Mouse (Mus musculus): ENCODE data around the gene Slc9a5. TPM values are rescaled to one million over a fixed set of nuclear protein-coding genes. Genes with fewer than 3 reads are reported as not detected.
A peak's percentile ranks its signal among the peaks of the same experiment; 100 is the strongest.

Slc9a5 gene
- total and polyA plus RNA-seq, 3 experiments: 0.95 to 4.5 (median 3.1) TPM

DNA sequence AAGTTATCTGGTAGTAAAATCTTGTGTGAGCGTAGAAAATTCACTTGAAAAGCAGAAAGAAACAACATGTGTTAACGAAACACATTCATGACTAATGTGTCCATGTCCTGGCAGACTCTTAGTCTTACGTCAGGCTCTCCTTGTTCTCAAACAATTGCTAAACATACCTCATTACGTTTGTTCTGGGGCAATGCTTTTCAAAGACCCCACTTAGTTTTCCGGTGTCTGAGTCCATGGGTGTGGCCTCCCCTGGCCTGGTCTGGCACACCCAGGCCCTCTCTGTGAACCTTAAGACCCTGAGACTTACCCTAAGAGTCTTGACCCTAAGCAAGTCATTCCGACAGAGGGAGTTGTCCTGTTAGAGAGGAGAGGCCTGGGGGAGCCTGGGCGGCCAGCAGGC lies 45.3 kb downstream of the Slc9a5 start:
- H3K27me3 ChIP-seq (replicated peaks): no peaks in the 10 kb centered on the region
- dilution Hi-C loops (cut with MboI; ENCODE audit: extremely low pct_ligation_motif_present, extremely low pct_unique_long_range_greater_than_20kb, low sequenced_read_pairs) (no loop called here), in situ Hi-C loops (cut with MboI; ENCODE audit: low pct_ligation_motif_present, low pct_unique_long_range_greater_than_20kb, low sequenced_read_pairs) (no loop called here)
- peaks cover 3% of the 10 kb centered on the region for H3K9me3 ChIP-seq (replicated peaks; ENCODE audit: low read length)
- no peak overlapping the region for H3K4me3 ChIP-seq (replicated peaks in 1 of 3; ENCODE audit: low read depth in 2 of 3, low read length in 2 of 3, poor library complexity in 1 of 3)
- no peak for DNase-seq (ENCODE audit: extremely low read depth)
- H3K79me2 ChIP-seq (replicated peaks; ENCODE audit: control insufficient read depth, extremely low read depth, insufficient read depth, poor library complexity, severe bottlenecking): no peaks in the 10 kb centered on the region
- H3K4me1 ChIP-seq (ENCODE audit: control insufficient read depth in 1 of 2, insufficient read depth in 2 of 2): peaks cover 24 to 49% of the 10 kb centered on the region in 2 experiments
- no peak overlapping the region for H3K4me2 ChIP-seq (ENCODE audit: insufficient read depth, low read depth, poor library complexity, severe bottlenecking)
- no peak overlapping the region for H3K9ac ChIP-seq (ENCODE audit: insufficient read depth, low read depth)
- no peaks in the 10 kb centered on the region for H3K36me3 ChIP-seq (replicated peaks in 1 of 2; ENCODE audit: control insufficient read depth in 1 of 2, insufficient read depth in 1 of 2, low read length in 1 of 2)
- H3K27ac ChIP-seq (ENCODE audit: insufficient read depth, low read depth): no peak overlapping the region
- no peak for TF ChIP-seq UBTF (IDR thresholded peaks at IDR 0.05; ENCODE audit: low read depth, low read length)
- TF ChIP-seq CHD1 (IDR thresholded peaks at IDR 0.05; ENCODE audit: low read depth, low read length): no peak
- TF ChIP-seq MAZ (IDR thresholded peaks at IDR 0.05; ENCODE audit: low read depth, low read length): no peak
- TF ChIP-seq EP300 (IDR thresholded peaks at IDR 0.05; ENCODE audit: low read length): no peak
- TF ChIP-seq BHLHE40 (IDR thresholded peaks at IDR 0.05; ENCODE audit: low read depth, low read length): no peak
- TF ChIP-seq JUND (conservative IDR thresholded peaks at IDR 0.05; ENCODE audit: low read depth, low read length): no peak
- no peak for TF ChIP-seq POLR2AphosphoS2 (IDR thresholded peaks at IDR 0.05; ENCODE audit: low read depth, low read length)
- no peak for TF ChIP-seq JUN (IDR thresholded peaks at IDR 0.05; ENCODE audit: insufficient read depth, low read depth, low read length)
- no peak for TF ChIP-seq ZKSCAN1 (IDR thresholded peaks at IDR 0.05; ENCODE audit: borderline replicate concordance, low read depth, low read length)
- TF ChIP-seq NRF1 (IDR thresholded peaks at IDR 0.05; ENCODE audit: low read depth, low read length): no peak
- no peak for TF ChIP-seq TBP (conservative IDR thresholded peaks at IDR 0.05; ENCODE audit: low read depth, low read length)
- TF ChIP-seq NELFE (IDR thresholded peaks at IDR 0.05; ENCODE audit: low read depth, low read length): no peak
- TF ChIP-seq MYC (IDR thresholded peaks at IDR 0.05; ENCODE audit: low read depth, low read length): no peak

DNA sequence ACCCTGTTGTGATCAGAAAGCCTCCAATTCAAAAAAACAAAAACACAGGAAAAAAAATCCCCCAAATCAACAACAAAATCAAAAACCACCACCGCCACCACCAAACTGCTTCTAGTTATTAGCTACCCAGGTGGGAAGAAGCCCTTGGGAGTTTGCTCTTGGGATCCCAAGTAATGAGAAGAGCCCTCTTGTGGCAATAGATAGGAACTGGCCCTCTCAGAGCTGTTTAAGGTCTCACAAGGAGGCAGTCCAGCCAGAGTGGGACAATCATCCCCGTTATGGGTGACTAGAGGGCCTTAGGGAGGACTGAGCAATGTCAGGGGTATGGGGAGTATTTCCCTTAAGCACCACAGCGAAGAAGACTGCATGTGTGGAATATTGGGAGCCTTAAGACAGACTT lies 49.1 kb downstream of the Slc9a5 start:
- in situ Hi-C loops (cut with MboI; ENCODE audit: low pct_ligation_motif_present, low pct_unique_long_range_greater_than_20kb, low sequenced_read_pairs): no loop called here
- Histone ChIP-seq H3K4me2 (ENCODE audit: insufficient read depth, low read depth, poor library complexity, severe bottlenecking) (no peak overlapping the region), H3K79me2 (replicated peaks; ENCODE audit: control insufficient read depth, extremely low read depth, insufficient read depth, poor library complexity, severe bottlenecking) (no peaks in the 10 kb centered on the region), H3K9me3 (replicated peaks; ENCODE audit: low read length) (peaks cover 7% of the 10 kb centered on the region), H3K4me3 (replicated peaks in 1 of 3; ENCODE audit: low read depth in 2 of 3, low read length in 2 of 3, poor library complexity in 1 of 3) (no peak overlapping the region), H3K4me1 (ENCODE audit: control insufficient read depth in 1 of 2, insufficient read depth in 2 of 2) (peaks cover 19 to 44% of the 10 kb centered on the region in 2 experiments), H3K36me3 (replicated peaks in 1 of 2; ENCODE audit: control insufficient read depth in 1 of 2, insufficient read depth in 1 of 2, low read length in 1 of 2) (no peaks in the 10 kb centered on the region), H3K9ac (ENCODE audit: insufficient read depth, low read depth) (no peak overlapping the region), H3K27me3 (replicated peaks) (no peaks in the 10 kb centered on the region), H3K27ac (ENCODE audit: insufficient read depth, low read depth) (no peak overlapping the region)
- dilution Hi-C loops (cut with MboI; ENCODE audit: extremely low pct_ligation_motif_present, extremely low pct_unique_long_range_greater_than_20kb, low sequenced_read_pairs): no loop called here
- peak; percentile 65 for DNase-seq (ENCODE audit: extremely low read depth)
- TF ChIP-seq MAX (IDR thresholded peaks at IDR 0.05; ENCODE audit: low read length) (no peak), MAFK (IDR thresholded peaks at IDR 0.05; ENCODE audit: insufficient replicate concordance, low read length) (no peak), ETS1 (conservative IDR thresholded peaks at IDR 0.05; ENCODE audit: low read depth, low read length) (no peak), ZKSCAN1 (IDR thresholded peaks at IDR 0.05; ENCODE audit: borderline replicate concordance, low read depth, low read length) (no peak), HCFC1 (IDR thresholded peaks at IDR 0.05; ENCODE audit: low read depth, low read length) (no peak), JUND (conservative IDR thresholded peaks at IDR 0.05; ENCODE audit: low read depth, low read length) (no peak), EP300 (IDR thresholded peaks at IDR 0.05; ENCODE audit: low read length) (no peak), SIN3A (IDR thresholded peaks at IDR 0.05; ENCODE audit: low read length) (no peak), POLR2AphosphoS2 (IDR thresholded peaks at IDR 0.05; ENCODE audit: low read depth, low read length) (no peak), ZMIZ1 (IDR thresholded peaks at IDR 0.05; ENCODE audit: low read depth, low read length) (no peak), NELFE (IDR thresholded peaks at IDR 0.05; ENCODE audit: low read depth, low read length) (no peak), RAD21 (IDR thresholded peaks at IDR 0.05; ENCODE audit: low read depth, low read length) (peak; percentile 57), E2F4 (IDR thresholded peaks at IDR 0.05; ENCODE audit: insufficient replicate concordance, low read depth, low read length) (no peak), CHD1 (IDR thresholded peaks at IDR 0.05; ENCODE audit: low read depth, low read length) (no peak), MXI1 (IDR thresholded peaks at IDR 0.05; ENCODE audit: low read depth, low read length) (no peak), IRF4 (IDR thresholded peaks at IDR 0.05; ENCODE audit: low read depth, low read length) (0 out of 2 replicates have a peak, but pooled peaks have one; percentile 20), POLR2A (IDR thresholded peaks at IDR 0.05; ENCODE audit: low read depth, low read length) (no peak), ELF1 (IDR thresholded peaks at IDR 0.05; ENCODE audit: low read depth, low read length) (no peak), UBTF (IDR thresholded peaks at IDR 0.05; ENCODE audit: low read depth, low read length) (no peak), MEF2A (IDR thresholded peaks at IDR 0.05; ENCODE audit: borderline replicate concordance, low read depth, low read length) (no peak), TBP (conservative IDR thresholded peaks at IDR 0.05; ENCODE audit: low read depth, low read length) (no peak), CHD2 (IDR thresholded peaks at IDR 0.05; ENCODE audit: low read length) (no peak), MYC (IDR thresholded peaks at IDR 0.05; ENCODE audit: low read depth, low read length) (no peak), ZNF384 (IDR thresholded peaks at IDR 0.05; ENCODE audit: low read depth, low read length) (no peak), SMC3 (IDR thresholded peaks at IDR 0.05; ENCODE audit: low read depth, low read length) (peak; percentile 84), KAT2A (IDR thresholded peaks at IDR 0.05; ENCODE audit: insufficient replicate concordance, low read length) (no peak), CTCF (conservative IDR thresholded peaks at IDR 0.05 in 1 of 2, IDR thresholded peaks at IDR 0.05 in 1 of 2; ENCODE audit: low read depth in 2 of 2, low read length in 2 of 2) (peak; percentile 77 to 81), TCF12 (IDR thresholded peaks at IDR 0.05; ENCODE audit: low read depth, low read length) (no peak), USF2 (conservative IDR thresholded peaks at IDR 0.05; ENCODE audit: low read depth, low read length) (no peak)
